Mouse (Mus musculus) bone marrow, adult 2 months (tissue): ENCODE results near the gene Gcsh. TPM values are rescaled to one million over a fixed set of nuclear protein-coding genes. Genes with fewer than 3 reads are reported as not detected.

Experiments
- H3K27ac ChIP-seq: fragments of 200-500 bp; 2 replicates; pipeline ENCODE4 v1.5.1; 2012; ENCODE audit warnings: low read depth, mild to moderate bottlenecking, control low read depth, inconsistent platforms, low read length; ENCODE audit not compliant: control insufficient read depth, poor library complexity, insufficient read depth
- H3K4me1 ChIP-seq: fragments of 200-500 bp; 2 replicates; pipeline ENCODE4 v1.6.1; 2011; ENCODE audit warnings: low read length; ENCODE audit not compliant: control insufficient read depth, insufficient read depth
- H3K4me3 ChIP-seq: fragments of 200-500 bp; replicated peaks from 2 replicates; pipeline ENCODE3; 2011; ENCODE audit warnings: mild to moderate bottlenecking, low read depth, low read length, control low read depth; ENCODE audit not compliant: control insufficient read depth
- CTCF ChIP-seq: fragments of 200-500 bp; IDR thresholded peaks from 2 replicates; pipeline ENCODE4 v1.5.1; 2011; ENCODE audit warnings: low read length, control low read depth; ENCODE audit not compliant: control insufficient read depth, insufficient read depth
- POLR2A ChIP-seq: fragments of 200-500 bp; IDR thresholded peaks from 2 replicates; pipeline ENCODE4 v1.6.1; 2011; ENCODE audit warnings: low read depth, mild to moderate bottlenecking, control low read depth, low read length, borderline replicate concordance; ENCODE audit not compliant: control insufficient read depth
- WGBS: fragments of 180-500 bp; shearing (Covaris S2); methylation state at CpG from one replicate; pipeline ENCODE4 v1.1.7; 2018; 5-methylcytosine and 5-hydroxymethylcytosine counted together
- polyA plus RNA-seq: library from polyadenylated mRNA; stranded (reverse); fragments of >200 nt; gene quantifications from 2 replicates; pipeline ENCODE4 v1.2.4, GENCODE M21; 2011; ENCODE audit warnings: low replicate concordance; ENCODE audit not compliant: missing spikeins, insufficient read depth, insufficient read length

Gene Gcsh
- polyA plus RNA-seq, 1 experiment = 29.3 TPM

GRCm38 (mm10) chr8:116954415-116954814 is 38.9 kb downstream of the Gcsh start:
- H3K4me3 ChIP-seq = no peak overlapping the region
- no peak overlapping the region for H3K27ac ChIP-seq
- TF ChIP-seq POLR2A (no peak), CTCF (no peak)
- 88% methylated on average over 9 of the region's 9 CpGs for WGBS
- H3K4me1 ChIP-seq = no peaks in the 10 kb centered on the region; the same call in 1 of the 2 replicates

GRCm38 (mm10) chr8:116952428-116952827 is 40.9 kb downstream of the Gcsh start:
- no peak overlapping the region for H3K4me3 ChIP-seq
- no peaks in the 10 kb centered on the region; the same call in 1 of the 2 replicates for H3K4me1 ChIP-seq
- H3K27ac ChIP-seq = no peak overlapping the region
- TF ChIP-seq CTCF (no peak), POLR2A (no peak)
- 67% methylated on average over 8 of the region's 8 CpGs for WGBS

- Histone ChIP-seq H3K27ac (no peak overlapping the region), H3K4me3 (no peak overlapping the region), H3K4me1 (no peaks in the 10 kb centered on the region; the same call in 1 of the 2 replicates)
- TF ChIP-seq POLR2A = no peak
- no peak for TF ChIP-seq CTCF
- WGBS = 88% methylated on average over 2 of the region's 2 CpGs
Measured at GRCm38 (mm10) chr8:116951778-116952177, 41.6 kb downstream of the Gcsh start.

- WGBS = 73% methylated on average over 5 of the region's 5 CpGs
- Histone ChIP-seq H3K4me1 (no peaks in the 10 kb centered on the region; the same call in 1 of the 2 replicates), H3K4me3 (no peak overlapping the region), H3K27ac (no peak overlapping the region)
- TF ChIP-seq POLR2A = no peak
- no peak for TF ChIP-seq CTCF
Measured at GRCm38 (mm10) chr8:116951369-116951768, 42.0 kb downstream of the Gcsh start.

GRCm38 (mm10) chr8:116947589-116947988 is 45.7 kb downstream of the Gcsh start:
- TF ChIP-seq CTCF = no peak
- no peak for TF ChIP-seq POLR2A
- H3K4me1 ChIP-seq = peaks cover 1% of the 10 kb centered on the region; the same call in 1 of the 2 replicates
- WGBS = 63% methylated on average over 7 of the region's 7 CpGs
- no peak overlapping the region for H3K4me3 ChIP-seq
- H3K27ac ChIP-seq = no peak overlapping the region

- H3K27ac ChIP-seq = no peak overlapping the region
- TF ChIP-seq POLR2A = no peak
- no peak for TF ChIP-seq CTCF
- peaks cover 1% of the 10 kb centered on the region; the same call in 1 of the 2 replicates for H3K4me1 ChIP-seq
- peak overlapping the region; percentile 38 for H3K4me3 ChIP-seq
- WGBS = 72% methylated on average over 6 of the region's 6 CpGs
Measured at GRCm38 (mm10) chr8:116946851-116947250, 46.5 kb downstream of the Gcsh start.

GRCm38 (mm10) chr8:116946268-116946838 is 47.0 kb downstream of the Gcsh start:
- H3K4me3 ChIP-seq = peak overlapping the region; percentile 38
- TF ChIP-seq CTCF (no peak), POLR2A (no peak)
- 42% methylated on average over 21 of the region's 21 CpGs for WGBS
- H3K4me1 ChIP-seq = peaks cover 1% of the 10 kb centered on the region; the same call in 1 of the 2 replicates
- peak overlapping the region; percentile 54 for H3K27ac ChIP-seq

GRCm38 (mm10) chr8:116945169-116945910 is 48.0 kb downstream of the Gcsh start:
- Histone ChIP-seq H3K4me1 (peaks cover 1% of the 10 kb centered on the region; the same call in 1 of the 2 replicates), H3K27ac (no peak overlapping the region), H3K4me3 (no peak overlapping the region)
- TF ChIP-seq POLR2A (no peak), CTCF (no peak)
- WGBS = 70% methylated on average over 9 of the region's 9 CpGs

GRCm38 (mm10) chr8:116944385-116944696 is 49.0 kb downstream of the Gcsh start:
- TF ChIP-seq CTCF (no peak), POLR2A (no peak)
- WGBS = 5% methylated on average over 4 of the region's 4 CpGs
- H3K4me3 ChIP-seq = no peak overlapping the region
- no peak overlapping the region for H3K27ac ChIP-seq
- H3K4me1 ChIP-seq = peaks cover 1% of the 10 kb centered on the region; the same call in 1 of the 2 replicates
